ENCODE assay signal across 17 mouse cellular contexts in the genomic region with DNA sequence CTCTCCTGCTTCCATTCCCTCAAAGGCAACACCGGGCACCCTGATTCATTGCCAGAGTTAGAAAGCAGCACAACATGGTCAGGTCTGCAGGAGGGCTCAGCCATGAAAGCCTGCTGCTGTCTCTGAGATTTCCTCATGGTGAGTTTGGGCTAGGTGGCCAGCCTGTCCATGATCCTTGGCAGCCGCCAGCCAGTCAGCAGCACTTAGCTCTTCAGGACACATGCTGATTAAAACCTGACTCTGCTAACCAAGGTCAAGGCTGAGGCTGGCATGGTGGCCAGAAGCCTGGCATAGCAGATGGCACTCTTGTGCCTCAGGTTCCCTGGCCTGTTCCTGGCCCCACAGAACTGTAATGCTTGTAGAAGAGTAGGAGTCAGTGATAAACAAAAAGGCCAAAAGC.
DNase-seq lines count a peak whose midpoint lies in the region.
"Had no signal": no experiment of that assay in that cellular context is flagged by ENCODE, and none has a peak within 500 bp of the region (broad histone marks: within the 10 kb centered on the region; RNA-seq: fewer than 3 reads in every experiment).

No protein-coding gene starts in this region.

- DNase-seq in heart, adult 8-10 months (ENCODE audit: low spot score) = peak; percentile 4
- no peak for DNase-seq in heart, adult 9 months (ENCODE audit: low spot score in 2 of 2)
- peak; percentile 75 for DNase-seq in cerebellum, adult 11 months
- peak; percentile 89 for DNase-seq in cerebellum, adult 9-10 months
- DNase-seq in cerebellum, postnatal 36 days = peak; percentile 83 to 86
- no peak for DNase-seq in testis, postnatal 14 days (ENCODE audit: low spot score)
- DNase-seq in frontal cortex, postnatal 10 days (ENCODE audit: low spot score in 2 of 2) = no peak
- DNase-seq: adrenal gland, postnatal 10 days; forebrain, postnatal 0 days; gastrocnemius, postnatal 14 days; heart, adult 11 months; heart, postnatal 4 days; kidney, adult 18-20 months; kidney, postnatal 25 days; liver, postnatal 0 days; lung, postnatal 36 days; thymus, postnatal 25 days had no signal

Comparison
In these comparisons a context has a peak if more than half of its experiments do, and no peak if none do; other contexts are left out.
1. DNase-seq: peak in heart, adult 8-10 months (single experiment), cerebellum, adult 11 months (single experiment), cerebellum, adult 9-10 months (single experiment) and cerebellum, postnatal 36 days (2 of 2); none in heart, adult 9 months (0 of 2), testis, postnatal 14 days (single experiment) and frontal cortex, postnatal 10 days (0 of 2).